Mouse (Mus musculus) erythroblast, adult 5-6 weeks (primary cell): Measurements from ENCODE around the gene Plch2. TPM values are rescaled to one million over a fixed set of nuclear protein-coding genes. Genes with fewer than 3 reads are reported as not detected.
"Not testable (repeated sequence)": the region's sequence is repeated elsewhere in the genome, so short reads cannot be mapped to it uniquely, and the experiment has no call there.

Experiments used
- ATAC-seq: replicated peaks from 2 replicates; pipeline ENCODE4 v1.8.0; 2016; ENCODE audit warnings: moderate number of reproducible peaks, mild to moderate bottlenecking, moderate TSS enrichment, inconsistent platforms; ENCODE audit not compliant: poor library complexity, low FRiP score, severe bottlenecking
- total RNA-seq, 2 experiments: library from RNA; stranded (forward) in 1 of 2; stranded (reverse) in 1 of 2; fragments of 150-400 nt in 1 of 2; fragments of 200-764, 138-1000 nt in 1 of 2; gene quantifications; 2 replicates each; pipeline versions ENCODE4 v1.2.3 to v1.2.4; 2015 to 2017; ENCODE audit warnings: low replicate concordance in 2 of 2

Plch2 gene
- total RNA-seq (2015; ENCODE audit: low replicate concordance) (not detected in 2 replicates), total RNA-seq (2017; ENCODE audit: low replicate concordance) (not detected in 2 replicates)

DNA sequence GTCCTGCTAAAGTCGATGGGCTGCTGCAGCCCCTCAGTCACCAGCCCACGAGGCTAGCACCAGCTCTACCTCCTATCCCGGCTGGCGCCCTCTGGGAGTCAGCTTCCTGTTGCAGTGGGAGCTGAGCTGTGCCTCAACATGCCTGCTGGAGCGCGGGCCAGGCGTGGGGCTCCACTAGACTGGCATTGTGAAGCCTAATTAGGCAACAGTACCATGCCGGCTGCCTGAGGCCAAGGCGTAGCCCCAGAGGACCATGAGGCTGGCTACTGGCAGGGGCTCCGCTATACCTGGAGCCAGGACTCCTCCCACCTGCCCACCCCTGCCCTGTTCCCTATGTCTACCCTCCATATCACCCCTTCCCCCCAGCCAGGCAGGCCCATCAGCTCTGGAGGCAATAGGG, at the start of gene Plch2:
Gene Plch2 (minus strand): TSS at position 61 of the 400 bp plus-strand sequence.
- ATAC-seq, result no peak

DNA sequence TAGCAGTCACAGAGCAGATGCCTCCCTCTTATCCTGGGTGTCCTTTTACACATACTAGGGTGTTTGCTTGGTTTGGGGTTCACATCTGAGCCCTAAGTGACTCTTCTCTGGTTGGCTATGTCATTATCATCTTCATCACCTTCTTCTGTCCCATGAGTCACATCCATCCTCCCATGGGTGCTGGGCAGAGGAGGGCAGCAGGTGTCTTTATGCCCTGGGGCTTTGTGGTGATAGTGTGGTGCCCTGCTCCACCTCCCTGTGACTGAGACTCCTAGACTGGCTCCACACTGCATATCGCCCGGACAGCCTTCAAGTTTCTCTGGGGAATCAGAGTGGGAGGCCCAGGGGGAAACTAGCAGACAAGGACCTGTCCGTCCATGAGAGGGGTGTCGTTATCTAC, 42.0 kb upstream of the Plch2 start:
- no peak for ATAC-seq

DNA sequence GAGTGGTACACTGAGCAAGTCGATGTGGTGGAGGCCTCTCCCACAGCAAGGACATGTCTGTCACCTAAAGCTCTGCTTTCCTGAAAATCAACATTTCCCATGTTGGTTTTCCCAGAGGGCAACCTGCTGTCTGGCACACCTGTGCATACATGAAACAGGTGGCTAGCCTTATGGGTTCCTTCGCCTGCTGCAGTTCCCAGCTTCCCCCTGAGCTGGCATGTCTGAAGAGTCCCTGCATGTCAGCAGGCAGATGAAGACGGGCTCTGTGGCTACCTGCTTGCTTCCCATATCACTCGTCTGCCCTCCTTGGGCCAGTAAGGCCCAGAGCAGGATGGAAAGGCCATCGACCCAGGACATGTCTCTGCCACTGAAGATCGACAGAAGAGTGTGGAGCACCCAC, 40.9 kb upstream of the Plch2 start:
- no peak for ATAC-seq

GRCm38 (mm10) chr4:155095967-155096366, 39.4 kb upstream of the Plch2 start:
- ATAC-seq, result no peak

- ATAC-seq, result peak; percentile 74
Observed at GRCm38 (mm10) chr4:155095238-155095900, 38.8 kb upstream of the Plch2 start.

DNA sequence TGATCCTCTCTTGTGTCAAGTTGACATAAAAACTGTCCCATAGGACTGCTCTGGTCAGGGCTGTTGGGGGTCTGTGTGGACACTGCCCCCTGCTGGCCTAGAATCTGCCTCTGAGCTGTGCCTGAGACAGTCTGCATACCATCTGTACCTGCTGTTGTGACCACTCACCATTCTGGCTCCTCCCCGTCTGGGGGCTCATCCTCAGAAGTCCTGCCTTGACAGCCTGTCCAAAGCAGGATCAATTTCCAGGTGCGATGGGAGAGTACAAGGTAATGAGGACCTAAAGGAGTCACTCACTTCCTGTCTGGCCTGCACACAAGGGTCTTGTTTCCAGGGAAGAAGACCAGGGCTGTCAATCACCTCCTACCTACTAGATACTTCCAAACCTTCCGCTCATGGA, 38.0 kb upstream of the Plch2 start:
- peak; percentile 62 for ATAC-seq

DNA sequence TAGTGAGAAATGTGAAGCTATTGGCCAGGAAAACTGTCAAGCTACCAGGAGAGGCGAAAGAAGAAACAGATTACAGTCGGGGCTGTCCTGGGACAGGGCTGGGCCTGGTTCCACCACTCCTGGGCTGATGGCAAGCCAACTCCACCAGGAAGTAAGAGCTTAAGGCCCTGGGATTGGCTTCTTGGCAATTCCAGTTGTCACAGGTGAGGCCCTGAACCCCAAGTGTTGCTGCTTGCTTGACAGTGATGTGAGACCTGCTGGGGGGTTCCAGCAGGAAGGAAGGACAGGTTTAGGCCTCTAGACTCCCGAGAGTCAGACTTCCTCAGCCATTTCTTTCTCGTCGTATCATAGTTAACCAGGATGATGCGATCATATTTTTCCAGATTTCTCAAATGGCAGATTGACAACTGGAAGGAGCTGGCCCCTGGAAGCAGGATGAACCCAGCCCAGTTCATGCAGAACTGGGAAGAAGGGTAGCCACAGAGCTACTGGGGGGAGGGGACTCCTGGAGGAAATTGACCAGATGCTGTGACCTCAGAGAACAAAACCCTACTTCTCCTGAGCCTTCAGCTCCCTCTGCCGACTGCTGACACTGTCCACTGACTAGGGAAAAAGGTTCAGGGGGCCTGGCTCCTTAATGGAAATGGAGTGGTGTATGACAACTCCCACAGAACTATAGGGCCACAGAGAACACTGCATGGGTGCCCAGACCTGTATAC, 37.0 kb upstream of the Plch2 start:
- ATAC-seq, result no peak

GRCm38 (mm10) chr4:155092718-155093430, 36.3 kb upstream of the Plch2 start:
- no peak for ATAC-seq

- ATAC-seq, result no peak
Observed at GRCm38 (mm10) chr4:155090688-155091449, 34.3 kb upstream of the Plch2 start.

DNA sequence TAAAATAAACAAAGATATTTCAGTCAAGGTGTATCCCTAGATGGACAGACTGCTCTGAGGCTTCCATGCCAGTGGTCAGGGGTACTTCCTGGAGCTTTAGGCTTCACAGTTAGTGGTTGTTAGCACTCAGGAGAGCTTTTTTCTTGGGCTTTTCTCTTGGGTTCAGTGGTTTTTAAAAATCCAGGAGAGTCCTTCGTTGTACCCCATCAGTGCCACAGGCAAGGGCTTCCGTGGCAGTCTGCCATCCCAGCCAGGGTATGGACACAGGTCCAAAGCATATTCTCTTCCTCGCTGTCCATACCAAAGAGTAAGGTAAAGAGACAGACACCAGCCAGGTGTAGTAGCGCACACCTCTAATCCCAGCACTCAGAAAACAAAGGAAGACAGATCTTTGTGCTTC, 33.6 kb upstream of the Plch2 start:
- no peak for ATAC-seq

GRCm38 (mm10) chr4:155089241-155089640, 32.7 kb upstream of the Plch2 start:
- ATAC-seq, result no peak

DNA sequence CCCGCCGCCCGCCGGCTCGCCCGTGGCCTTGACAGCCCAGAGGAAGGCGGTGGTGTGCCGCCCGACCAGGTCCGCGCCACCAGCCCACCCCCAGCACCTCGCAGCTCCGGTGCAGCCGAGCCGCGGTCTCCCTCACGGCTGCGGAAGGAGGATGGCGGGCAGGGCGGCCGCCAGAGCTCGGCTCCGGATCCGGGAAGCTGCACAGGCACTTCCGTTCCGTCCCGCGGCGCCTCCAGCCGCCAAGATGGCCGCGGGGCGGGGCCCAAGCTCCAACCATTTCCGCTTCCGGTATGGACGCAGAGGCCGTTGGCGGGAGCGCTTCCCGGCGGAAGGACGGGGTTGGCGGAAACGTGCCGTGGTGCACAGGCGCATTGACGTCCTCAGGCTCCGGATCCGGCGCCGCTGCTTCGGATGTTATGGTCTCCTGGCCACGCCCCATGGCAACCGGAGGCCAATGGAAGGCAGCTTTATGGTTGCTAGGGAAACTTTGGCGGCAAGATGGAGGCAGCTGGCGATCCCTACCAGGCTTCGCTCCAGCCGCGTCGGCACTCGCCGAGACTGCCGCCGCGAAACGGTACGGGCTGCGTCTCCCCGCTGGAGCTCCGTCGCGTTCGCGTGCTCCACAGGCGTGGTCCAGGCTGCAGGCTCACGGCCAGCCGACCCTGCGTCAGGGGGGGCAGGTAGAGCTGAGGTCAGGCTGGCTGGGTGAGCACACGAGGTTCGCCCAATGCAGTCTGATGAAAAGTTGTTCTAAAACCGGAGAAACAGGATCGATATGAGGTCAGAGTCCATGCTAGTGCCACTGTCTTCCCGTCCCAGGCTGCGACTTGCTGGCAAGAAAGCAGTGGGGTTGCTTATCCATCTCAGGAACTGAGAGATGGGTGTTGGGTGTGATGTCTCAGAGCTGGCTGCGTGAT, 29.8 kb upstream of the Plch2 start, which contains the start of the genes Rer1 and Morn1:
Gene Rer1 (minus strand): TSS at position 275 of the 917 bp plus-strand sequence.
Gene Morn1 (plus strand): TSS at position 470 of the 917 bp plus-strand sequence.
- ATAC-seq, result peak; percentile 98

DNA sequence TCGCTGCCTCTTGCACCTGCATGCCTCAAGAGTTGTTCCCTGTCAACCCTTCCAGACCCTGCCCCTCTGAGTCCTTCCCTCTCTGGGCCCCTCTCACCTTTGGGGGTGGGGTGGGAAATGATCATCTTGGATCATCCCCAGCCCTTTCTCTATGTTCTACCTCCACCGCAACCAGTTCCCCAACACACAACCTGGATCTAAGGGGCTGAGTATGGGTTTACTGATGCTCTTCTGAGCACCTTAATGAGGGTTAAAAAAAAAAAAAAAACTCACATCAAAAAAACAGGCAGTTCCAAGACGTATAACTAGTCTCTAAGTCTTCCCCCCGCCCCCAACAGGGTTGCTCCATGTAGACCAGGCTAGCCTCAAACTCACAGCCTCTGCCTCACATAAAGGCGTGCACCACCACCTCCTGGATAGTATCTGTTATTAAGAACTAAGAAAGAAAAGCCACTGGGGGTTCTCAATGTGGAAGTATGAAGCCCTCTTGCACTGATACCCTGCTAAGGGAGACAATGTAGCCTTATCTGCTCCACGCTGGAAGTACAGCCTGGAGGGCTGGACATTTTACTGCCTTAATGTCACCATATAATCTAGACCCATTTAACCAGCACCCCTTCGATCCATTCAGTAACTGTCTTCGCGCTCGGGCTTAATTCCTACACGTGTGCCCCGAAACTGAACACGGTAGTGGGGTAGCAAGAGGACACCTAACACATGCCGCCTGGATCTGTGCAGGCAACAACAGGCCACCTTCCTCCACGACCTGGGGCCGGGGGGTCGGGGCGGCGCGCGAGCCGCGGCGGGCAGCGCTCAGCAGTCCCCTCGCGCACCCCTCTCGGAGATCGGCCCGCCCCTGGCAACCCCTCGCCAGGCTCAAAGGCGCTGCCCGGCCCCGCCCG, 28.9 kb upstream of the Plch2 start:
- ATAC-seq, result peak; percentile 7

DNA sequence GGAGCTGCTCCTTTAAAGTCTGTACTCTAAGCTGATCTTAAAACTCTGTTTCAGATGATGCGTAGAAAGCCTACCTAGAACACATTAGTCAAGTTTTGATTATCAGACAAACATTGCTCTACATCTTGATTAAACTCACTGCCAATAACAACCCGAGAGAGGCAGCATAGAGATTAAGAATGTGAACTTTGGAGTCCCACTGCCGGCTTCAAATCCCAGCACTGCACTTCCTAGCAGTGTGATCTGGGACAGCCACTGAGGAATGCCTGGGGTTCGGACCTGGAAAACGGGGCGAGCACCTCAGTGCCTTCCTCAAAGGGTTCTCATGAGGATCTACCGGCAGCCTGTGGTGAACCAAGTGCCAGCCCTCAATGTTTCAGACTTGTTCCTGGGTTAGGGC, 27.8 kb upstream of the Plch2 start:
- ATAC-seq, result no peak

DNA sequence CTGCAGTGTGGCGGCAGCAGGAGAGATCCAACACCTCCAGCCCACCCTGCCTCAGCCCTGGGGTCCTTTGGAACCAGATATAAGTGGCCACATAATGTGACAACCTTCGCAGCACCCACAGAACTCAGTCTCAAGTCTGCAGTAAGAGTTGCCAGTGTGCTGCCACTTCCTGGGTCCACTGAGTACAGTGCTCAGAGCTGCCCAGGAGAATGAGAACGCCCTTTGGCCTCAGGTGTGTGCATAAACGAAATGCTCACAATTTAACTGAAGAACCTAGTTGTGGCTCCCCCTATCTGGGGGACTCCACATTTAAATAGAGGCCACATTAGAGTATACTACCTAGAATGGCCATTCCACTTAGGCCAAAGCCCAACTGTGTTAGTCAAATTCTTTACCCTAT, 27.0 kb upstream of the Plch2 start:
- no peak for ATAC-seq

GRCm38 (mm10) chr4:155079666-155080065, 23.1 kb upstream of the Plch2 start:
- ATAC-seq, result no peak

DNA sequence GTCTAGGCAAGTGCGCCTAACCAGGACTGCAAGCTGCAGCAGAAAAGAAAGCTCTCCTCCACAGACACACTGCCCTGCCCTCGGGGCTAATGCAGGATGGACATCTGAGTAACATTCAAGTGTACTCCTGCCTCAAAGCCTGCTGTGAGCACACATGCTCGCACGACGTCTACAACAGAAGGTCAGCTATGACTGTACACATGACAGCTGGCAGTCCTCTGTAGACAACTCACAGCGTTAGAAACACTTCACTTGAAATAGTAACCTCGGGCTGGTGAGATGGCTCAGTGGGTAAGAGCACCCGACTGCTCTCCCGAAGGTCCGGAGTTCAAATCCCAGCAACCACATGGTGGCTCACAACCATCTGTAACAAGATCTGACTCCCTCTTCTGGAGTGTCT, 22.2 kb upstream of the Plch2 start:
- ATAC-seq, result not testable (repeated sequence)

- no peak for ATAC-seq
Observed at GRCm38 (mm10) chr4:155076677-155077076, 20.1 kb upstream of the Plch2 start.
